ENCODE assay signal across 16 mouse cellular contexts in the genomic region with DNA sequence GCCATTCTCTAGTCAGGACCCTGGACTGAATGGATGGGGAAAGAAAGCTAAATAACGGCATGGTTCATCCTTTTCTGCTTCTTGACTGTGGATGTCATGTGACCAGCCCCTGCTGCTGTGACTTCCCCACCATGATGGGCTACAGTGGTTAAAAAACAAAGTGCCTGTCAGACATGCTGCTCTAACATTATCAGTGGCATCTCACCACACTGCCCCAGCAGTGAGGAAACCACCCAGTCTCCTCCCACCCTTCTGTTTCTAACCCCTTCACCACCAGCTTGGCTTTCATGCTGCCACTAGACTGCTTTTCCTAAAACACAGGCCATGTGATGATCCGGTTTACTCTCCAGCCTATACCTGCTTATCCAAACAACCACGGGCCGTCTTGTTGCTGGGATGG.
DNase-seq lines count a peak whose midpoint lies in the region; ATAC-seq lines count a peak whose summit lies in the region.
"Had no signal": no experiment of that assay in that cellular context is flagged by ENCODE, and none has a peak within 500 bp of the region (broad histone marks: within the 10 kb centered on the region; RNA-seq: fewer than 3 reads in every experiment).

No protein-coding gene starts in this region.

- peak; percentile 86 for ATAC-seq in common myeloid progenitor, adult 5-6 weeks (replicated peaks; ENCODE audit: low read depth, poor library complexity, severe bottlenecking)
- ATAC-seq in megakaryocyte-erythroid progenitor cell, adult 5-6 weeks (replicated peaks; ENCODE audit: low FRiP score, low TSS enrichment, poor library complexity, severe bottlenecking), result peak; percentile 43; the same call in 1 of the 2 replicates
- no peak for ATAC-seq in cerebellum, adult (ENCODE audit: insufficient number of reproducible peaks, low FRiP score, low TSS enrichment)
- ATAC-seq: forebrain, embryonic 13.5 days; midbrain, embryonic 13.5 days had no signal

- peak; percentile 87 for DNase-seq in heart, adult 11 months
- no peak for DNase-seq in heart, postnatal 4 days
- DNase-seq in thymus, postnatal 25 days, result peak; percentile 42
- no peak for DNase-seq in urinary bladder, postnatal 25 days (ENCODE audit: low spot score)
- DNase-seq in embryo, embryonic 10 days (ENCODE audit: low spot score), result no peak
- DNase-seq: adrenal gland, postnatal 14 days; cerebellum, postnatal 10 days; gastrocnemius, adult 2 months; kidney, adult 11 months; kidney, postnatal 4 days; left cerebral cortex, postnatal 4 days had no signal

Comparison
In these comparisons a context has a peak if more than half of its experiments do, and no peak if none do; other contexts are left out.
1. DNase-seq: peak in heart, adult 11 months (single experiment) and thymus, postnatal 25 days (single experiment); none in heart, postnatal 4 days (single experiment), urinary bladder, postnatal 25 days (single experiment) and embryo, embryonic 10 days (single experiment).